Comparison of ENCODE assay signal across 14 mouse cellular contexts in genomic region chr11:118452955-118453354, GRCm38 (mm10). TPM values are rescaled to one million over a fixed set of nuclear protein-coding genes. Genes with fewer than 3 reads are reported as not detected.
"Had no signal": no experiment of that assay in that cellular context is flagged by ENCODE, and none has a peak within 500 bp of the region (broad histone marks: within the 10 kb centered on the region; RNA-seq: fewer than 3 reads in every experiment).

No protein-coding gene starts in this region.

- DNase-seq: gastrocnemius, postnatal 36 days; heart, adult 18-20 months; heart, postnatal 14 days; heart, postnatal 36 days; kidney, adult 11 months; kidney, adult 2 months; kidney, adult 9 months; kidney, postnatal 14 days; kidney, postnatal 36 days; layer of hippocampus, adult 9-11 months; layer of hippocampus, postnatal 36 days; left cerebral cortex, postnatal 4 days; lung, adult 18-20 months had no signal

RNA-seq across cellular contexts. Expression of gene C1qtnf1, which starts 25.0 kb away (rescaled TPM):
- total RNA-seq: hematopoietic stem cell, adult 5-6 weeks had no signal
